Mouse (Mus musculus): ENCODE data around the gene Mrgprf. TPM values are rescaled to one million over a fixed set of nuclear protein-coding genes. Genes with fewer than 3 reads are reported as not detected.

Mrgprf gene
- polyA plus RNA-seq, 1 experiment from 2014 or later: 0.28 TPM

DNA sequence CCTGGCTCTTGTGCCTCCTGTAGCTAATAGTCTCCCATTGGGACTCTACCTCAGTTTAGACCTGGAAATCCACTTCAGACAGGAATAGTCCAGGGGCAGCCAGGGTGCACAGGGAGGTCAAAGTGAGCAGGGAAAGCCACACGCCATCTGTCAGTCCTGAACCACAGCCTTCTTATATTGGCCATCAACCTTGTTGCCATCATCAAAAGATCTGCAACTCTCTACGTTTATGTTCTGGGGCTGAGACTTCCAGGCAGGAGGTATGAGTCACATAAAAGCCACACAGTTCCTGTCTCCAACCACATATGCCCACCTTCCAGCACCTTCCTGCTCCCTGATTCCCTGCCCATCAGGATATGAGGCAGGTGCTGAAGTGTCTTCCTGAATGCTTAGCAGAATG is 37.3 kb downstream of the Mrgprf start:
- WGBS (ENCODE audit: insufficient replicate concordance): 36% methylated on average over 2 of the region's 2 CpGs
- ATAC-seq (ENCODE audit: low read depth): no peak
- H3K27ac ChIP-seq (ENCODE audit: low read length): no peak overlapping the region
- no peaks in the 10 kb centered on the region for H3K9me3 ChIP-seq (replicated peaks; ENCODE audit: control insufficient read depth, low read length)
- no peak overlapping the region for H3K4me2 ChIP-seq (ENCODE audit: low read depth, low read length)
- no peak overlapping the region for H3K4me3 ChIP-seq (ENCODE audit: low read depth, low read length)
- no peaks in the 10 kb centered on the region for H3K4me1 ChIP-seq (ENCODE audit: control insufficient read depth, low read depth, low read length)
- no peak overlapping the region for H3K9ac ChIP-seq (ENCODE audit: low read depth, low read length)
- H3K27me3 ChIP-seq (ENCODE audit: control insufficient read depth, insufficient read depth, low read depth, low read length): no peaks in the 10 kb centered on the region
- H3K36me3 ChIP-seq (ENCODE audit: control insufficient read depth, insufficient read depth): no peaks in the 10 kb centered on the region

GRCm38 (mm10) chr7:145340248-145340904 is 39.7 kb downstream of the Mrgprf start:
- Histone ChIP-seq H3K27ac (ENCODE audit: low read length) (no peak overlapping the region), H3K36me3 (ENCODE audit: control insufficient read depth, insufficient read depth) (no peaks in the 10 kb centered on the region), H3K9ac (ENCODE audit: low read depth, low read length) (no peak overlapping the region), H3K9me3 (replicated peaks; ENCODE audit: control insufficient read depth, low read length) (no peaks in the 10 kb centered on the region), H3K4me1 (ENCODE audit: control insufficient read depth, low read depth, low read length) (no peaks in the 10 kb centered on the region), H3K27me3 (ENCODE audit: control insufficient read depth, insufficient read depth, low read depth, low read length) (no peaks in the 10 kb centered on the region), H3K4me3 (ENCODE audit: low read depth, low read length) (no peak overlapping the region), H3K4me2 (ENCODE audit: low read depth, low read length) (no peak overlapping the region)
- 79% methylated on average over 5 of the region's 5 CpGs for WGBS (ENCODE audit: insufficient replicate concordance)
- no peak for ATAC-seq (ENCODE audit: low read depth)

Other genes starting within 250 kb of the Mrgprf start
- 0.19 TPM in 1 of 2 replicates, not detected in the other for gene 1810010D01Rik, start 92.7 kb upstream of the Mrgprf start, polyA plus RNA-seq (2015; fragmentation: Nextera tagmentation; extraction: Ambion mirVana)
- 2.3 and 2.4 TPM in 2 replicates for gene Tpcn2, start 16.8 kb upstream of the Mrgprf start, polyA plus RNA-seq (2015; fragmentation: Nextera tagmentation; extraction: Ambion mirVana)
- not detected in 2 replicates for gene Mrgprd, start 14.0 kb downstream of the Mrgprf start, polyA plus RNA-seq (2015; fragmentation: Nextera tagmentation; extraction: Ambion mirVana)

Data from liver, embryonic 16.5 days (tissue).